Mouse (Mus musculus) thymus, adult 2 months (tissue): ENCODE results near the gene Nppc. TPM values are rescaled to one million over a fixed set of nuclear protein-coding genes. Genes with fewer than 3 reads are reported as not detected.

Source experiments
- DNase-seq: peaks from one replicate; pipeline ENCODE4 v3.0.0; 2021
- H3K27ac ChIP-seq: fragments of 200-500 bp; 2 replicates; pipeline ENCODE4 v1.5.1; 2012; ENCODE audit warnings: low read length, control low read depth; ENCODE audit not compliant: control insufficient read depth, insufficient read depth
- H3K27me3 ChIP-seq: fragments of 200-500 bp; 2 replicates; pipeline ENCODE4 v1.6.1; 2012; ENCODE audit warnings: mild to moderate bottlenecking, low read length, moderate library complexity, mixed read lengths; ENCODE audit not compliant: control insufficient read depth, insufficient read depth
- H3K36me3 ChIP-seq: fragments of 200-500 bp; 2 replicates; pipeline ENCODE4 v1.6.1; 2012; ENCODE audit warnings: mild to moderate bottlenecking, low read length, moderate library complexity; ENCODE audit not compliant: control insufficient read depth, insufficient read depth
- H3K4me1 ChIP-seq: fragments of 200-500 bp; replicated peaks from 2 replicates; pipeline ENCODE4 v1.6.1; 2012; ENCODE audit warnings: low read length; ENCODE audit not compliant: control insufficient read depth, insufficient read depth
- H3K4me3 ChIP-seq: fragments of 200-500 bp; 2 replicates; pipeline ENCODE4 v1.5.1; 2012; ENCODE audit warnings: mild to moderate bottlenecking, low read length, control low read depth, moderate library complexity; ENCODE audit not compliant: control insufficient read depth, insufficient read depth
- CTCF ChIP-seq: fragments of 200-500 bp; IDR thresholded peaks from 2 replicates; pipeline ENCODE4 v1.5.1; 2012; ENCODE audit warnings: mild to moderate bottlenecking, control low read depth, low read length, moderate library complexity, borderline replicate concordance; ENCODE audit not compliant: control insufficient read depth, poor library complexity, insufficient read depth; ENCODE audit errors: extremely low read depth
- POLR2A ChIP-seq: fragments of 200-500 bp; IDR thresholded peaks from 2 replicates; pipeline ENCODE4 v1.6.1; 2012; ENCODE audit warnings: mild to moderate bottlenecking, low read length, control low read depth, moderate library complexity; ENCODE audit not compliant: control insufficient read depth, poor library complexity, insufficient read depth; ENCODE audit errors: extremely low read depth
- WGBS: fragments of 180-500 bp; shearing (Covaris S2); methylation state at CpG from one replicate; pipeline ENCODE4 v1.1.7; 2018; 5-methylcytosine and 5-hydroxymethylcytosine counted together
- polyA plus RNA-seq: library from polyadenylated mRNA; depleted of rRNA; stranded (reverse); fragments of >200 nt; gene quantifications from 2 replicates; pipeline ENCODE4 v1.2.3, GENCODE M21; 2012; rRNA removed

Gene Nppc
- 0.89 and 1.2 TPM in 2 replicates for polyA plus RNA-seq

DNA sequence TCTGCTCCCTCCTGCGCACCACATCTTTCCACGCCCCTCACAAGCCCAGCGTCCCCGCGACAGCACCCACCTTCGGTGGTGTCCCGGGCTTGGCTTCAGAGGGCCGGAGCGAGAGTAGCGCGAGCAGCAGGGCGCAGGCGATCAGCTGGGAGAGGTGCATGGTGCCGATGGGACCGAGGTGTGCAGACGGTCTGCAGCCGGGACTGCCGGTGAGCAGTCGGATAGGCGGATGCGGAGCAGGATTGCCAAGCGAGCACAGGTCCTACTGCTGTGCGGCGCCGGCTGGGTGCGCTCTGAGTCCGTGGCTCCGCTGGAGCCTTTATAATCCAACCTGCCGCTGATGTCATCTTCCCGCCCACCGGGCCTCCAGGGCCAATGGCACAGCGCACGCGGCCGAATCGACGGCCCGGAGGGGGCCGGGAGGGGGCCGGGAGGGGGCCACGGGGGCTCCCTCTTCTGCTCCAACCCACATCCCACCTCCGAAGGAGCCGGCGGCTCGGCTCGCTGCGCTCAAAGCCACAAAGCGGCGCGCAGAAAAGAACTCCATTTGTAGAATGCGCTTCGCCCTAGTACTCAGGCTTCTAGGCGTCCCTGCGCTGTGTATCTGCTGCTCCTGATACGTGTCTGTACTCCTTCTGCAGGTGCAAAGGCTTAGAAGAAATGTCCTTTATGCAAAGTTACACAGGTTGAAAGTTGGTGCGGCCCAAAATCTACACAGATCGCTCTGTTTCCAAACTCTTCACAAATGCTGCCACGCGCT lies at the start of gene Nppc:
Gene Nppc (minus strand): TSS at position 293 of the 760 bp plus-strand sequence.
- H3K4me3 ChIP-seq = peak within 1 kb of the TSS; percentile 25
- H3K36me3 ChIP-seq = no peaks in the 10 kb centered on the region
- WGBS = 5% methylated on average over 59 of the region's 59 CpGs
- TF ChIP-seq CTCF = no peak
- TF ChIP-seq POLR2A = no peak
- no peak within 1 kb of the TSS for H3K27ac ChIP-seq
- peak; percentile 41 for DNase-seq
- peaks cover 5% of the 10 kb centered on the region; the same call in 1 of the 2 replicates for H3K27me3 ChIP-seq
- peaks cover 10% of the 10 kb centered on the region; the same call in 1 of the 2 replicates for H3K4me1 ChIP-seq

DNA sequence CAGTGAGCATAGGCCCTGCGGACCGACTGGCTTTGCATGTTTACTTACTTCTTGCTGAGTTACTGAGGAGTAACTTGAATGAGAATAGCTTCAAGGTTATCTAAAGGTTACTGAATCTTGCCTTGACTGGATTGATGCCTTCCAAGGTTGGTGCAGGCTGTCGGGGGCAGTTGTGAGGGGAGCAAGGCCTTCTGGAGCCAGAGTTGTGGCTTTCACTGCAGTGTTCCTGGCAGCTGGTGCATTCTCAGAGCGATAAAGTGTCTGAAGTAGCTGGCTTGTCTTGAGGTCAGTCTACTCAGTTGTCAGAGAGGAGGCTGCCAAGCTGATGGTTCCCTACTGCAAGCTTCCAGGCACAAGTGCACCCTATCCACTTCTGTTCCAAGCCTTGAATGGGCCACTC lies 49.0 kb upstream of the Nppc start:
- Histone ChIP-seq H3K4me1 (no peaks in the 10 kb centered on the region), H3K36me3 (no peaks in the 10 kb centered on the region), H3K4me3 (no peak overlapping the region), H3K27ac (no peak overlapping the region), H3K27me3 (no peaks in the 10 kb centered on the region)
- TF ChIP-seq CTCF (no peak), POLR2A (no peak)
- 98% methylated on average over 4 of the region's 4 CpGs for WGBS
- DNase-seq = no peak

DNA sequence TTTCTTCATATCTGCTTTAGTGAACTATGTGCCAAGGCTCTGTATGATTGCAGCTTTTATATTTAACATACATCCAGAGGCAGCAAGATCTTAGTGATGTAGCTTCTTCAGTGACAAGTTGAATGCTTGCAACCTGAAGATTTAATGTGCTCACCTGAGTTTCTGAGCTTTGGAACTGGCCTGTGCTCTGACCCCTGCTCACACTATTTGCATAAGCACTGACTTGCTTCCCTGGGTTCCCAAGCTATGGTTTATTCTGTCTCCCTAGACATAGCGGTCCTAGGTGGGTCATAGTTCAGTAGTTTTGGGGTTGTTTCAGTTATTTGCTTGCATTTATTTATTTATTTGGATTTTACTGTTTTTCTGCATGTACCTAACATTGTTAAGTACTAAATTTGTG lies 47.8 kb upstream of the Nppc start:
- Histone ChIP-seq H3K4me3 (no peak overlapping the region), H3K4me1 (no peaks in the 10 kb centered on the region), H3K27me3 (no peaks in the 10 kb centered on the region), H3K36me3 (no peaks in the 10 kb centered on the region), H3K27ac (no peak overlapping the region)
- DNase-seq = no peak
- TF ChIP-seq POLR2A (no peak), CTCF (no peak)
- WGBS = 91% methylated on average over 1 of the region's 1 CpGs

DNA sequence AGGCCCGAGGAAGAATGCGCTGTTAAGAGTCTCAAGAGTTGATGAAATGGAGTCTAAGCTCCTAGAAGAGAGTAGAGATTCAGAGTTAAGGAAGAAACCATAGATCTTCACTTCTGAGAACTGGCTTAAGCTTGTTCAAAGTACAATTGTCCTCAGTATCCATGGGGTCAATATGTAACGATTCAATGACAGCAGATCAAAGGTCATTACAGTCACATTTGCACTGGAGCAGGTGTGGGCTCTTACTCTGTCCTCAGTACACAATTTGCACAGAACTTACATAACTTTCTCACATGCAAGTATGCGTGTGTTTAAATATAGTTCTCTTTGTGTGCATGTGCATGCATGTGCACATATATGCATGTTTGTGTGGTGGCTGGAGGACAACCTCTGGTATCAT lies 42.7 kb upstream of the Nppc start:
- H3K4me3 ChIP-seq = no peak overlapping the region
- H3K36me3 ChIP-seq = no peaks in the 10 kb centered on the region
- DNase-seq = no peak
- H3K27ac ChIP-seq = no peak overlapping the region
- TF ChIP-seq CTCF = no peak
- TF ChIP-seq POLR2A = no peak
- H3K27me3 ChIP-seq = no peaks in the 10 kb centered on the region
- H3K4me1 ChIP-seq = no peaks in the 10 kb centered on the region
- 98% methylated on average over 4 of the region's 4 CpGs for WGBS

DNA sequence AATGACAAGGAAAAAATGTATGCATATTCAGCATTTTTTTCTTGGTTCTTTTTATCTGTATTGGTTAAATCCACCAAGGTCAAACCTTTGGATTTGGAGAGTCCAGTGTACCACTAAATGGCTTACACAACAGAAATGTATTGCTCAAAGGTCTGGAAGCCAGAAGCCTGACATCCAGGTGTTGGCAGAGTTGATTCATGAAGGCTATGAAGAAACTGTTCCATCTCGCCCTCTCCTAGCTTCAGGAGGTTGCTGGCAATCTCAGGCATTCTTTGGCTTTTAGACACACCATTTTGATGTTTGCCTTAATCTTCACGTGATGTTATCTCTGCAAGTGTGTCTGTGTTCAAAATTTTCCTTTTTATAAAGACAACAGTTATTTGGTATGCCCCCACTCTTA lies 41.7 kb upstream of the Nppc start:
- no peak for DNase-seq
- TF ChIP-seq POLR2A (no peak), CTCF (no peak)
- no peak overlapping the region for H3K27ac ChIP-seq

DNA sequence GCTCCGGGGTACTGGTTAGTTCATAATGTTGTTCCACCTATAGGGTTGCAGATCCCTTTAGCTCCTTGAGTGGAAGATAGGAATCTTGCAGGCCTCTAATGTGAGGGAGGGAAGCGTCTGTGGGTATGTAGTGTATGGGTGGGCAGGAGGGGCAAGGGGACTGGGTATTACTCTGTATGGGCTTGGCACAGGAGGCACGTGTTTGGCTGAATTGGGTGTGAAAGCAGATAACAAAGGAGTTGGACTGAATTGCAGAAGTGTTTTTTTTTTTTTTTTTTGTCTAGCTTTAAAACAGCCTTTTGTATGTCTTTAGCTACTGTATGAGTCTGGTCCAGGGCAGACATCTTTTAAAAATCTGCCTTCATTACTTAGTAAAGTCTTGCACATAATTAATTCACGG lies 39.2 kb upstream of the Nppc start:
- H3K4me1 ChIP-seq = no peaks in the 10 kb centered on the region
- 91% methylated on average over 4 of the region's 4 CpGs for WGBS
- H3K27me3 ChIP-seq = no peaks in the 10 kb centered on the region
- TF ChIP-seq CTCF = no peak
- TF ChIP-seq POLR2A = no peak
- DNase-seq = no peak
- no peak overlapping the region for H3K4me3 ChIP-seq
- no peaks in the 10 kb centered on the region for H3K36me3 ChIP-seq
- H3K27ac ChIP-seq = no peak overlapping the region

More for the DNA sequence above, 41.7 kb upstream of the Nppc start:
- no peak overlapping the region for H3K4me3 ChIP-seq
- H3K36me3 ChIP-seq = no peaks in the 10 kb centered on the region
- no peaks in the 10 kb centered on the region for H3K27me3 ChIP-seq
- 84% methylated on average over 2 of the region's 2 CpGs for WGBS
- H3K4me1 ChIP-seq = no peaks in the 10 kb centered on the region

DNA sequence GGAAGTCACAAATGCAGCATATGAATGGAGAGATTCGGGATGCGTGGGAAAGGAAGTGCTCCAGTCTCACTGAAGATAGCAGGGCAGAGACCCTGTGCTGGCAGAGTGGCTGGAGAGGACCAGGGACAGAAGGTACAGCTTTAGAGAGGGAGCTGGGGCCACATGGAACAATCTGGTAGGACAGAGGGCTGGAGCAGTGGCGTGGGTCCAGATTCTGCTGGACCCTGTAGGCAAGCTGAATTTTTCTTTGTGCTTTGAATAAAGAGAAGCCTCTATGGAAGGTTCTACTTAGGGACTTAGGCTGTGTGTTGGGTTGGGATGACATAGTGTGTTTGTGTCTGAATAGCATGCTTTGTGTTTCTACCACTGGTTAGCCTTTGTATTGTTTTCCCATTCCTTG lies 35.1 kb upstream of the Nppc start:
- DNase-seq = no peak
- no peak for TF ChIP-seq POLR2A
- no peak for TF ChIP-seq CTCF
- H3K4me3 ChIP-seq = no peak overlapping the region
- H3K27me3 ChIP-seq = no peaks in the 10 kb centered on the region
- H3K36me3 ChIP-seq = no peaks in the 10 kb centered on the region
- peaks cover 4% of the 10 kb centered on the region for H3K4me1 ChIP-seq
- 91% methylated on average over 3 of the region's 3 CpGs for WGBS
- no peak overlapping the region for H3K27ac ChIP-seq
